Mouse (Mus musculus) thymus, adult 2 months (tissue): ENCODE data around the gene Mfap1b.

Source experiments
- CTCF ChIP-seq: fragments of 200-500 bp; IDR thresholded peaks from 2 replicates; pipeline ENCODE4 v1.5.1; 2012; ENCODE audit warnings: mild to moderate bottlenecking, control low read depth, low read length, moderate library complexity, borderline replicate concordance; ENCODE audit not compliant: control insufficient read depth, poor library complexity, insufficient read depth; ENCODE audit errors: extremely low read depth
- POLR2A ChIP-seq: fragments of 200-500 bp; IDR thresholded peaks from 2 replicates; pipeline ENCODE4 v1.6.1; 2012; ENCODE audit warnings: mild to moderate bottlenecking, low read length, control low read depth, moderate library complexity; ENCODE audit not compliant: control insufficient read depth, poor library complexity, insufficient read depth; ENCODE audit errors: extremely low read depth

GRCm38 (mm10) chr2:121442259-121443067, 31.4 kb downstream of the Mfap1b start:
- no peak for TF ChIP-seq CTCF
- no peak for TF ChIP-seq POLR2A
